Mouse (Mus musculus) mature B cell (primary cell): ENCODE results near the gene Olfr684.

Source experiments
- in situ Hi-C: fragments of 300-500 bp; cut with MboI; formaldehyde crosslinking; loops from 2 replicates; pipeline ENCODE4 v1.14.3; 2019

Olfr684 gene

GRCm38 (mm10) chr7:105163553-105163952, at the start of gene Olfr684:
Olfr684 (minus strand) TSS chr7:105163653.
- in situ Hi-C loops = no loop called here

DNA sequence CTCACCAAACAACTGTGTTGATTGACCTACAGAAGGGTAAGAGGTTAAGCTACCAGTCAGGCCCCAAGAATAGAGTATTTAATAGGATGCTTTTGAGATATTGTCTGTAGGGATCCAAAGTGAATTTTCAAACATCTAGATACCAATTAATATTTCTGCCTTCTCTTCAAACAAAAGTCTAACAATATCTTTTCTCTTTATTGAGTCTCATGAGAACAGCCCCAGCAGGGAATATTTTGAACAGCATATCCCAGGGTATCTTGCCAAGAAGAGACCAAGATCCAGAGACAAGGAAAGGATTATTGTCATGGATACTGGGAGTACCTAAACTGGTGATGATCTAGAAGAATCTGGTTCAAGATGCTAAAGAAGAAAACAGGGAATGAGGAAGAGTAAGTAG, 43.9 kb upstream of the Olfr684 start, which contains the start of gene Olfr686:
Olfr686 (minus strand) TSS at position 101 of the 400 bp plus-strand sequence.
- in situ Hi-C loops = no loop called here

GRCm38 (mm10) chr7:105185912-105186311, 22.5 kb upstream of the Olfr684 start, which contains the start of gene Olfr685:
Olfr685 (minus strand) TSS chr7:105186012.
- in situ Hi-C loops = no loop called here

DNA sequence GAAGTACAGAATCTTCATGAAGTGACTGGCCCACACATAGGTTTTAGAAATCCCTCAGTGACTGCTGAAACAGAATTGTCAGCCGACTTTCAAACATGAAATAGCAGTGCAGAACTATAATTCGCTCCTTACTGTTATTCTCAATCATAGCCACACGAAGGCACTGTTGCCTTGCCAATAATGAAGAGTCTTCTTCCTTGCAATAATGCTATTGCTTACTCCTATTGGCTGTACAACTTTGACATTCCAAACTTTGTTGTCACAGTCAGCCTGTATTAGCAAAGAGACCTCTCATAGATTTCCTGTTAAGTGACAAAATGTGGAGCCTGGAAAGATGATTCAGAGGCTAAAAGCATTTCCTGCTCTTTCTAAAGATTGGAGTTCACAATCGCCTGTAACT, 7.3 kb upstream of the Olfr684 start:
- in situ Hi-C loops = no loop called here

DNA sequence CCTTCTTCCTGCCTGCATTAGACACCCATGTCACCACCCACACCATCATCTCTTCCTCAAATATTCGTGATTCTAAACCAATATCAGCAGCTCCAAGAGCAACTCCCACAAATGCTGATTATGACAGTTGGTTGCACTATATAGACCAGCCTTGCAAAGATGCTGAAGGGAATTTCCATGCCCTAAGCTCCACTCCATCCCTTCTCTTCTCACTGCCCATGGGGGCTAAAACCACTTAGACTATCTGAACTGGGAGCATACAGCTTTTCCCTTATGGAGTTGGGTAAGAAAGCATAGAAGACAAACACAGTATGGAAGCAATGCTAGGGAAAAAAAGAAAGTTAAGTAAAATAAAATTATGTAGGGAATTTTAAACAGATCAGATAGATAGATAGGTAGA, 16.5 kb downstream of the Olfr684 start, which contains the start of gene Olfr683:
Olfr683 (minus strand) TSS at position 101 of the 400 bp plus-strand sequence.
- in situ Hi-C loops = no loop called here

- in situ Hi-C loops = no loop called here
These were observed 22.2 kb downstream of the Olfr684 start for GRCm38 (mm10) chr7:105141275-105141674.

GRCm38 (mm10) chr7:105116536-105116935, 46.9 kb downstream of the Olfr684 start, which contains the start of gene Olfr681:
Olfr681 (plus strand) TSS chr7:105116836.
- in situ Hi-C loops = no loop called here
